Mouse (Mus musculus): ENCODE measurements around the gene Gzmm.

GRCm38 (mm10) chr10:79668771-79669575, 19.8 kb upstream of the Gzmm start, which contains the start of gene Tpgs1:
- TF ChIP-seq CTCF (IDR thresholded peaks at IDR 0.05; ENCODE audit: low read depth) = peak; percentile 93
- peak; percentile 64; the same call in 1 of the 2 replicates for TF ChIP-seq EP300 (IDR thresholded peaks at IDR 0.05; ENCODE audit: low read depth)
